Mouse (Mus musculus): ENCODE measurements around the gene Cpeb4. TPM values are rescaled to one million over a fixed set of nuclear protein-coding genes. Genes with fewer than 3 reads are reported as not detected.
A peak's percentile ranks its signal among the peaks of the same experiment; 100 is the strongest.

Cpeb4 gene
- polyA plus RNA-seq, 1 experiment from 2014 or later, result 14.8 TPM

GRCm38 (mm10) chr11:31888229-31888628 is 16.2 kb downstream of the Cpeb4 start:
- Histone ChIP-seq H3K9ac (ENCODE audit: low read length) (no peak overlapping the region), H3K4me3 (ENCODE audit: control insufficient read depth in 1 of 2, insufficient read depth in 1 of 2, low read depth in 1 of 2, low read length in 2 of 2) (no peak overlapping the region), H3K27ac (replicated peaks in 1 of 2; ENCODE audit: control insufficient read depth in 1 of 2, insufficient read depth in 1 of 2, low read depth in 2 of 2, low read length in 2 of 2) (no peak overlapping the region; a peak in 1 of 4 replicates), H3K9me3 (ENCODE audit: control insufficient read depth, low read length) (no peaks in the 10 kb centered on the region), H3K36me3 (ENCODE audit: control insufficient read depth, insufficient read depth, low read length) (peaks cover 18% of the 10 kb centered on the region), H3K27me3 (ENCODE audit: control insufficient read depth, insufficient read depth, low read length) (no peaks in the 10 kb centered on the region), H3K4me2 (ENCODE audit: low read length) (no peak overlapping the region), H3K4me1 (ENCODE audit: control insufficient read depth in 2 of 2, insufficient read depth in 2 of 2, low read length in 2 of 2) (peaks cover 5 to 39% of the 10 kb centered on the region in 2 experiments; a peak in 3 of 4 replicates)
- WGBS, result 57% methylated on average over 1 of the region's 1 CpGs
- no peak for ATAC-seq (ENCODE audit: insufficient number of reproducible peaks, insufficient read depth, low FRiP score, low read depth)

GRCm38 (mm10) chr11:31892152-31892551 is 20.1 kb downstream of the Cpeb4 start:
- H3K27me3 ChIP-seq (ENCODE audit: control insufficient read depth, insufficient read depth, low read length), result no peaks in the 10 kb centered on the region
- H3K9me3 ChIP-seq (ENCODE audit: control insufficient read depth, low read length), result no peaks in the 10 kb centered on the region
- H3K36me3 ChIP-seq (ENCODE audit: control insufficient read depth, insufficient read depth, low read length), result peaks cover 16% of the 10 kb centered on the region
- H3K4me3 ChIP-seq (ENCODE audit: control insufficient read depth in 1 of 2, insufficient read depth in 1 of 2, low read depth in 1 of 2, low read length in 2 of 2), result no peak overlapping the region
- peak overlapping the region; percentile 38 for H3K9ac ChIP-seq (ENCODE audit: low read length)
- peaks cover 12 to 50% of the 10 kb centered on the region in 2 experiments for H3K4me1 ChIP-seq (ENCODE audit: control insufficient read depth in 2 of 2, insufficient read depth in 2 of 2, low read length in 2 of 2)
- WGBS, result 28% methylated on average over 3 of the region's 3 CpGs
- H3K4me2 ChIP-seq (ENCODE audit: low read length), result no peak overlapping the region
- no peak for ATAC-seq (ENCODE audit: insufficient number of reproducible peaks, insufficient read depth, low FRiP score, low read depth)
- peak overlapping the region; percentile 58 to 59 for H3K27ac ChIP-seq (replicated peaks in 1 of 2; ENCODE audit: control insufficient read depth in 1 of 2, insufficient read depth in 1 of 2, low read depth in 2 of 2, low read length in 2 of 2)

- H3K9ac ChIP-seq (ENCODE audit: low read length), result peak overlapping the region; percentile 55
- 16% methylated on average over 2 of the region's 2 CpGs for WGBS
Observed at GRCm38 (mm10) chr11:31893639-31894038, 21.6 kb downstream of the Cpeb4 start.

GRCm38 (mm10) chr11:31896065-31896792 is 24.2 kb downstream of the Cpeb4 start:
- H3K9ac ChIP-seq (ENCODE audit: low read length), result no peak overlapping the region
- ATAC-seq (ENCODE audit: insufficient number of reproducible peaks, insufficient read depth, low FRiP score, low read depth), result no peak
- 64% methylated on average over 4 of the region's 4 CpGs for WGBS
- no peak overlapping the region for H3K4me3 ChIP-seq (ENCODE audit: control insufficient read depth in 1 of 2, insufficient read depth in 1 of 2, low read depth in 1 of 2, low read length in 2 of 2)
- peaks cover 14 to 72% of the 10 kb centered on the region in 2 experiments for H3K4me1 ChIP-seq (ENCODE audit: control insufficient read depth in 2 of 2, insufficient read depth in 2 of 2, low read length in 2 of 2)
- H3K36me3 ChIP-seq (ENCODE audit: control insufficient read depth, insufficient read depth, low read length), result peaks cover 10% of the 10 kb centered on the region; the same call in 1 of the 2 replicates
- 0 out of 4 replicates have a peak overlapping the region, but pooled peaks of 1 of the 2 experiments have one; percentile 0 for H3K27ac ChIP-seq (replicated peaks in 1 of 2; ENCODE audit: control insufficient read depth in 1 of 2, insufficient read depth in 1 of 2, low read depth in 2 of 2, low read length in 2 of 2)
- no peaks in the 10 kb centered on the region for H3K27me3 ChIP-seq (ENCODE audit: control insufficient read depth, insufficient read depth, low read length)
- no peaks in the 10 kb centered on the region for H3K9me3 ChIP-seq (ENCODE audit: control insufficient read depth, low read length)
- no peak overlapping the region for H3K4me2 ChIP-seq (ENCODE audit: low read length)

More at GRCm38 (mm10) chr11:31893639-31894038, 21.6 kb downstream of the Cpeb4 start:
- no peaks in the 10 kb centered on the region for H3K27me3 ChIP-seq (ENCODE audit: control insufficient read depth, insufficient read depth, low read length)
- H3K27ac ChIP-seq (replicated peaks in 1 of 2; ENCODE audit: control insufficient read depth in 1 of 2, insufficient read depth in 1 of 2, low read depth in 2 of 2, low read length in 2 of 2), result peak overlapping the region; percentile 80 to 88
- peaks cover 16% of the 10 kb centered on the region for H3K36me3 ChIP-seq (ENCODE audit: control insufficient read depth, insufficient read depth, low read length)
- H3K4me2 ChIP-seq (ENCODE audit: low read length), result peak overlapping the region; percentile 37
- ATAC-seq (ENCODE audit: insufficient number of reproducible peaks, insufficient read depth, low FRiP score, low read depth), result 0 out of 2 replicates have a peak, but pooled peaks have one; percentile 54
- no peaks in the 10 kb centered on the region for H3K9me3 ChIP-seq (ENCODE audit: control insufficient read depth, low read length)
- H3K4me3 ChIP-seq (ENCODE audit: control insufficient read depth in 1 of 2, insufficient read depth in 1 of 2, low read depth in 1 of 2, low read length in 2 of 2), result no peak overlapping the region
- peaks cover 12 to 54% of the 10 kb centered on the region in 2 experiments for H3K4me1 ChIP-seq (ENCODE audit: control insufficient read depth in 2 of 2, insufficient read depth in 2 of 2, low read length in 2 of 2)

GRCm38 (mm10) chr11:31896905-31897304 is 24.9 kb downstream of the Cpeb4 start:
- WGBS, result 62% methylated on average over 3 of the region's 3 CpGs
- peaks cover 12 to 73% of the 10 kb centered on the region in 2 experiments for H3K4me1 ChIP-seq (ENCODE audit: control insufficient read depth in 2 of 2, insufficient read depth in 2 of 2, low read length in 2 of 2)

GRCm38 (mm10) chr11:31899166-31899565 is 27.2 kb downstream of the Cpeb4 start:
- H3K27ac ChIP-seq (replicated peaks in 1 of 2; ENCODE audit: control insufficient read depth in 1 of 2, insufficient read depth in 1 of 2, low read depth in 2 of 2, low read length in 2 of 2), result peak overlapping the region; percentile 66 to 70; a peak in 3 of 4 replicates
- peaks cover 10 to 75% of the 10 kb centered on the region in 2 experiments for H3K4me1 ChIP-seq (ENCODE audit: control insufficient read depth in 2 of 2, insufficient read depth in 2 of 2, low read length in 2 of 2)
- H3K9me3 ChIP-seq (ENCODE audit: control insufficient read depth, low read length), result no peaks in the 10 kb centered on the region
- no peak overlapping the region for H3K4me2 ChIP-seq (ENCODE audit: low read length)
- no peak for ATAC-seq (ENCODE audit: insufficient number of reproducible peaks, insufficient read depth, low FRiP score, low read depth)
- H3K27me3 ChIP-seq (ENCODE audit: control insufficient read depth, insufficient read depth, low read length), result no peaks in the 10 kb centered on the region
- H3K36me3 ChIP-seq (ENCODE audit: control insufficient read depth, insufficient read depth, low read length), result no peaks in the 10 kb centered on the region
- no peak overlapping the region for H3K9ac ChIP-seq (ENCODE audit: low read length)
- no peak overlapping the region for H3K4me3 ChIP-seq (ENCODE audit: control insufficient read depth in 1 of 2, insufficient read depth in 1 of 2, low read depth in 1 of 2, low read length in 2 of 2)

More at GRCm38 (mm10) chr11:31896905-31897304, 24.9 kb downstream of the Cpeb4 start:
- H3K27me3 ChIP-seq (ENCODE audit: control insufficient read depth, insufficient read depth, low read length), result no peaks in the 10 kb centered on the region
- no peak overlapping the region for H3K4me3 ChIP-seq (ENCODE audit: control insufficient read depth in 1 of 2, insufficient read depth in 1 of 2, low read depth in 1 of 2, low read length in 2 of 2)
- H3K4me2 ChIP-seq (ENCODE audit: low read length), result no peak overlapping the region
- H3K27ac ChIP-seq (replicated peaks in 1 of 2; ENCODE audit: control insufficient read depth in 1 of 2, insufficient read depth in 1 of 2, low read depth in 2 of 2, low read length in 2 of 2), result no peak overlapping the region
- no peak for ATAC-seq (ENCODE audit: insufficient number of reproducible peaks, insufficient read depth, low FRiP score, low read depth)
- no peaks in the 10 kb centered on the region for H3K9me3 ChIP-seq (ENCODE audit: control insufficient read depth, low read length)
- no peak overlapping the region for H3K9ac ChIP-seq (ENCODE audit: low read length)
- peaks cover 6% of the 10 kb centered on the region; the same call in 1 of the 2 replicates for H3K36me3 ChIP-seq (ENCODE audit: control insufficient read depth, insufficient read depth, low read length)

GRCm38 (mm10) chr11:31900736-31901135 is 28.7 kb downstream of the Cpeb4 start:
- Histone ChIP-seq H3K36me3 (ENCODE audit: control insufficient read depth, insufficient read depth, low read length) (no peaks in the 10 kb centered on the region), H3K9ac (ENCODE audit: low read length) (peak overlapping the region; percentile 44; the same call in 1 of the 2 replicates), H3K4me2 (ENCODE audit: low read length) (peak overlapping the region; percentile 56), H3K27me3 (ENCODE audit: control insufficient read depth, insufficient read depth, low read length) (no peaks in the 10 kb centered on the region), H3K4me1 (ENCODE audit: control insufficient read depth in 2 of 2, insufficient read depth in 2 of 2, low read length in 2 of 2) (peaks cover 10 to 66% of the 10 kb centered on the region in 2 experiments), H3K9me3 (ENCODE audit: control insufficient read depth, low read length) (no peaks in the 10 kb centered on the region), H3K4me3 (ENCODE audit: control insufficient read depth in 1 of 2, insufficient read depth in 1 of 2, low read depth in 1 of 2, low read length in 2 of 2) (no peak overlapping the region; a peak in 1 of 4 replicates), H3K27ac (replicated peaks in 1 of 2; ENCODE audit: control insufficient read depth in 1 of 2, insufficient read depth in 1 of 2, low read depth in 2 of 2, low read length in 2 of 2) (peak overlapping the region; percentile 89 to 91)
- no peak for ATAC-seq (ENCODE audit: insufficient number of reproducible peaks, insufficient read depth, low FRiP score, low read depth)
- WGBS, result 0% methylated on average over 1 of the region's 1 CpGs

Data from heart, embryonic 14.5 days (tissue).